Mouse (Mus musculus): ENCODE data around the gene Clock.

Clock gene

DNA sequence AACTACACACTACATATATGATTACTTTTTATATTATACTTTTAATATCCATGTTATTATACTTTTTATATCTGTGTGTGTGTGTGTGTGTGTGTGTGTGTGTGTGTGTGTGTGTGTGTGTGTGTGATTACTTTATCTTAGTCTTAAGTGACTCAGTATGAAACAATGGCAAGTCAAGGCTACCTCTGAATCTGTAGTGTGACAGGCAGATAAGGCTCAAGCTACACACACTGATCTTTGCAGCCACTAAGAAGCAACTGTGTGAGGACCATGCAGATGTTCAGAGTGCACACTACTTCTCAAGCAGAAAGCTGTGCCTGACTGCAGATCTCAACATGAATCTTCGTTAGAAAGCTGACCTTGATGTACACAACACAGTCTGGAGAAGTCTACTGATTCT, 20.7 kb downstream of the Clock start:
- DNase-seq (ENCODE audit: low spot score in 2 of 2): no peak

DNA sequence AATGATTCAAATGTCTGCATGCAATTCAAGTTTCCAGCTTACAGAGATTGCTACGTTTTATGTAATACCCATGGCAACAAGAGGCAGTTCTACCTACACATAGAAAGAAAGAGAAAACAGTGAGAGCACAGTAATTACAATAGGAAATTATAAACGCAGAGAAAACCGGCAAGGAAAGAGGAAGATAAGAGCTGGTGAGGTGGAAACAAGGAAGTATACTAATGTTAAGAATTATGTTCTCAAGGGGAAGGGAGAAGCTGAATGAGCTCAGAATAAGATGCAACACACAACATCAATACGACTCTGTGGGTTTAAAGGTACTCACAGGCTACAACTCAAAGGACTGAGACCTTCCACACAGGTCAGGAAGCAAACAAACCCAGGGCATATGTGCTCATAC, 29.6 kb downstream of the Clock start:
- no peak for DNase-seq (ENCODE audit: low spot score in 2 of 2)

DNA sequence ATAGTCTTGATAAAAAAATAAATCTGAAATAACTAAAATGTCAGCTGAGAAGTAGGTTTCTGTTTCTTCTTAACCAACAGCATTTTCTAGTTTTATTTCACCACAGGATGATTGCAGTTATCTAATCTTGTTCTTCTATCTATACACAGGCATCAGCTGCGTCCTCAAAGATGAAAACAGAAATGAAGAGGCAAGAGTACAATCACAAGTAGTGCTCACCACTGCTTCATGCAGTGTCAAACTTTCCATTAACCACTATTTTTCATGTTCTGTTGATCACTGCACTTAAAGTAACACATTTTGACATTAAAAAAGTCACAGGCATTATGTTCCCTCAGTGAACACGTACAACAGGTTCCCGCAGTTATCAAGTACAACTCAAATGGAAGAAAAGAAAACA, 53.6 kb downstream of the Clock start:
- DNase-seq (ENCODE audit: low spot score in 2 of 2): no peak

DNA sequence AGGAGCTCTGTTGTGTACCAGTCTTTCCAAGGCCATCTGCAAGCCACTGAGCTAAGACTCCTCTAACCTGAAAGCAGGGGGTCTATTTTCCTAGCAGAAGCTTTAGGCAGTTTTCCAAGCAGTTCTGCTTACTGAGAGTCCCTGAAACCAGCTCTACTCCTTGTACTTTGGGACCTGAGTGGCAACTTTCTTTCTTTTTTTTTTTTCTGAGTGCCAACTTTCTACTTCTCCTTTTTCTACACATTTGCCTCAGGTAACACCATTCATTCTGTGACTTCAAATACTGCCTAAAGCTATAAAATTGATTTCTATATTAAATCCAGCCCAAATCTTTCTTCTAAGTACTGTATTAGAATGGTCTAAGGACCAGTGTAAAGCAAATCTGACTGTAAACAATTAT, 58.1 kb downstream of the Clock start:
- no peak for DNase-seq (ENCODE audit: low spot score in 2 of 2)

DNA sequence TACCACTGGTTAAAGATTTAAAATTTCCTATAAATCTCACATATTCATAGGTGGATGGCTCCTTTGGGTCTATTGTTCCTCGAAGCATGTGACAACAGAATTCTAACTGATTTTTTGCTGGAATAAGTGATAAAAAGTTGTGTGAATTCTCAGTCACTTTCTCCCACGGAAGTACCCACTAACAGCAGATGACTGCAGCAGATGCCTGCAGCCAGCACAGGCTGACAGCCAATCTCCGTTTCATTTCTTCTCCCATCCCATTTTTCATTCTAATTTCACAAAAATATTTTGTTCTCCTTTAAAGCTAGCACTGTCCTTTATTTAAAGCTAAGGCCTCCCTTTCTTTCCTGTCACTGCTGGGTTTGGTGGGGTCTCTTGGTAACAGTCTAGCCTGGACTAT, 59.2 kb downstream of the Clock start:
- no peak for DNase-seq (ENCODE audit: low spot score in 2 of 2)

DNA sequence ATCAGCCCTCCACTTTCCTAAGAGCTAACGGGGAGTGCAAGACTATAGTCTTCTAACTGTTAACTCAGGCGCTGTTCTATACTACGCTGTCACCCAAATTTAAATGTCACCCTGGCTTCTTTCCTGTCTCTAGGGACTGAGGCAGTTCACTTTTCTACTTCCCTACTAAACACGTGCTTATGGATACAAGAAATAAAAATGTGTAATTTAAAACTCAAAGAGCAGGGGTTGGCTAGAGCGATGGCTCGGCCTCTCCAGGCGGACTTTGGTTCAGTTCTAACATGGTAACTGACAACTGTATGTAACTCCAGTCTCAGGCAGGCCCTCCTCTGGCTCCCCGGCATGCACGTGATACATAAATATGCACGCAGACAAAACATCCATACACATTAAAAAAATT, 60.2 kb downstream of the Clock start:
- DNase-seq (ENCODE audit: low spot score in 2 of 2): no peak

DNA sequence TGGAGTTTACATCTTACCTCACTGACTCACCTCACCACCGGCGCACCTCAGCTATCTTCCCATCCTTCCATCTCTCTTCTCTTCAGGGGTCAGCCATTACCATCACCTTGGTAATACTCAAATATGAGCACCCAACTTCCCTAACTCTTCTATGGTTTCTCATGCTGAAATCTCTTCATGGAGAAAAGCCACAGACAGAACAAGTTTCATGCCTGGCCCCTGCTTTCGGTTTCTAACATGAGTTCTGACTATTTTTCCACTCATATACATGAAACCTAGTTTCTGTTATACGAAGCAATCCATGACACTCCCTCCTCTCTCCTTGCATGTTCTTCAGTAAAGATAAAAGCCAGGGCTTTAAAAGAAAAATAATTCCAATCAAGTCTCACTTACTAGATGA, 60.7 kb downstream of the Clock start:
- no peak for DNase-seq (ENCODE audit: low spot score in 2 of 2)

- DNase-seq (ENCODE audit: low spot score in 2 of 2): no peak
Measured at GRCm38 (mm10) chr5:76243274-76243673, 61.3 kb downstream of the Clock start.

GRCm38 (mm10) chr5:76231171-76231855, 73.3 kb downstream of the Clock start:
- no peak for DNase-seq (ENCODE audit: low spot score in 2 of 2)

- DNase-seq (ENCODE audit: low spot score in 2 of 2): no peak
Measured at GRCm38 (mm10) chr5:76216691-76217090, 87.9 kb downstream of the Clock start.

GRCm38 (mm10) chr5:76208066-76208465, 96.5 kb downstream of the Clock start:
- DNase-seq (ENCODE audit: low spot score in 2 of 2): no peak

DNA sequence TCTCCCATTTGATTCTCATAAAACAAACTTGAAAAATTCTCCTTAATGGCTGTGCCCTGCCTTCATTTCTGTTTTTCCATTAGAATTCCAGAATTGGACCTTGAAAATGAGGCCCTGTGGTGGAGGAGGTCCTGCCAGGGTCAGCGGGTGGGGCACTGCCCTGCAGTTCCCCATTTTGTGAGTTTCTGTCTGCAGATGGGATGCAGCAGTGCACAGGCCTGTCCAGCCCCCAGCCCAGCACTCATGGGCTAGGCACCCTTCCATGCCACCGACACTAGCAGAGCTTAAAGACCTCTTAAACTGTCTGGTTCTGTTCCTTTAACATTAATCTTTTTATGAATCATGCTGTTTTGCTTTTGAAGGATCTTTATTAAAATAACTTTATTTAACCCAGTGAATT, 98.7 kb downstream of the Clock start:
- DNase-seq (ENCODE audit: low spot score in 2 of 2): no peak

DNA sequence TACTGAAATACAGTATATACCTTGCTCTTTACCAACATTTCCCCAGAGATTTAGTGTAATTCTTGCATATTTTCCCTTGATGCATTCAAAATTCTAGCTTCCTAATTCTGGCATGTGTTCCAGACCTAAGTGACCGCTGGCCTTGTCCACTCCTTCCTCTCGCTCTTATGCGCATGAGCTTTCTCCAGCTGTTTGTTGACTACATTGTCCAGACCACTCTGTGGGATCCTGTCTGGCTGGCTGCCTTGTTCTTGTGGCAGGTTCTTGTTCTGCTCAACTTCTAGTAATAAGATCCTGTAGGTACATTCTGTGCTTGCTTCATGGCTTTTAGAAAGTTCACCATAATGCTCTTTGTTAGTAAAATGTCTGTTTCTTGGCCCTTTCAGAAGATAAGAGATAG, 101.4 kb downstream of the Clock start:
- no peak for DNase-seq (ENCODE audit: low spot score in 2 of 2)

DNA sequence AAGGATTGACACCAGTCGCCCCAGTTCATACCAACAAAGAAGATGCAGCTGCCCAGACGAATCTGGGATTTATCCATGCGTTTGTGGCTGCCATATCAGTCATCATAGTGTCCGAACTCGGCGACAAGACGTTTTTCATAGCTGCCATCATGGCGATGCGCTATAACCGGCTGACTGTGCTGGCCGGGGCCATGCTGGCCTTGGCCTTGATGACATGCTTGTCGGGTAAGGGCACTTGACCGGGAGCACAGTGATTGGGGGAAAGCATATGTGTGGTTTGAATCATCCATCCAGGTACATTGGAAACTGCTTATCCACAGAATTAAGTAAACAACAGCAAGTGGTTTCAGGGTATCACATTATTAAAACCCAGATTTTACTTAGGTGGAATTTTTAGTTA, 105.2 kb downstream of the Clock start:
- no peak for DNase-seq (ENCODE audit: low spot score in 2 of 2)

DNA sequence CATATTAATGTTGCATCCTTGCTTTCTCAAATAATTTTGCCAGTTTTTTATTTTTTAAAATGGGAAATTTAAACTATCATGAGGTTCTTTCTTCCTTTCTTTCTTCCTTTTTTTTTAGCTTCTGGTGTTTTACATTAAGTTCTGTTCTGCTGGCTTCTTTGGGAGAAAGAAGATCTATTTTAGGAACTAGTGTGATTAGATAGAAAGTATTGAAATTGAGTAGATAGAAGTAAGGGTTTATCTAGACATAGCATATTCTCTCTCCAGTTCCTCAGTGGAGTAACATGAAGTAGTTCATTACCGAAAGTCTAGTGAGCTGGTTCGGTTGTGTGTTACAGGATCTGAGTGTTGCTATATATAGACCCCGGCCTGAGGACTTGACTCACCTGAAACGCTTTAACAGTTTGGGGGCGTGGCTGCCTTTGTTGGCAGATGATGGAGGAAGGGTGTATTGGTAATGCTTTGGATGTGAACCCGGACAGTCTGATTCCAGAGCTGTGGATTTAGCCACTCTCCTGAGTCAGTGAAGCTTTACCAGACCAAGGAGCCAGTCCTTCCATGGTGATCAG, 110.1 kb downstream of the Clock start:
- DNase-seq (ENCODE audit: low spot score in 2 of 2): no peak

DNA sequence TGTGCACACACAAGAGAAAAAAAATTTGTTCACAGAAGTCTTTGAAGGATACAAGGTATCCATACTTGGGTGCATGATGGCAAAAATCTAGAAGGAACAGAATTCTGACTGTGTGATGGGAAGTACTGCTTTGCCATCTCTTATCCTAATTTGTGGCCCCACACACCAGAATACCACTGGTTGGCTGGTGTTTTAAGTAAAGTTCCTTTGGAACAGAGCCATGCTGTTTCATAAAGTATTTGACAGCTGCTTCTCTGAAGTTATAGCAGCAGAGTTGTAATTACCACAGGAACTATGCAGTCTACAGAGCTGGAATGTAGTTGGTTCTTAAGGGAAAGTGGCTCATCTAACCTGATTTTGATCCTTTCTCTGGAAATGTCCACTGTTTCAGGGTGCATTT, 111.5 kb downstream of the Clock start:
- no peak for DNase-seq (ENCODE audit: low spot score in 2 of 2)

GRCm38 (mm10) chr5:76190609-76191008, 114.0 kb downstream of the Clock start:
- DNase-seq (ENCODE audit: low spot score in 2 of 2): no peak

GRCm38 (mm10) chr5:76187885-76188284, 116.7 kb downstream of the Clock start:
- DNase-seq (ENCODE audit: low spot score in 2 of 2): no peak

DNA sequence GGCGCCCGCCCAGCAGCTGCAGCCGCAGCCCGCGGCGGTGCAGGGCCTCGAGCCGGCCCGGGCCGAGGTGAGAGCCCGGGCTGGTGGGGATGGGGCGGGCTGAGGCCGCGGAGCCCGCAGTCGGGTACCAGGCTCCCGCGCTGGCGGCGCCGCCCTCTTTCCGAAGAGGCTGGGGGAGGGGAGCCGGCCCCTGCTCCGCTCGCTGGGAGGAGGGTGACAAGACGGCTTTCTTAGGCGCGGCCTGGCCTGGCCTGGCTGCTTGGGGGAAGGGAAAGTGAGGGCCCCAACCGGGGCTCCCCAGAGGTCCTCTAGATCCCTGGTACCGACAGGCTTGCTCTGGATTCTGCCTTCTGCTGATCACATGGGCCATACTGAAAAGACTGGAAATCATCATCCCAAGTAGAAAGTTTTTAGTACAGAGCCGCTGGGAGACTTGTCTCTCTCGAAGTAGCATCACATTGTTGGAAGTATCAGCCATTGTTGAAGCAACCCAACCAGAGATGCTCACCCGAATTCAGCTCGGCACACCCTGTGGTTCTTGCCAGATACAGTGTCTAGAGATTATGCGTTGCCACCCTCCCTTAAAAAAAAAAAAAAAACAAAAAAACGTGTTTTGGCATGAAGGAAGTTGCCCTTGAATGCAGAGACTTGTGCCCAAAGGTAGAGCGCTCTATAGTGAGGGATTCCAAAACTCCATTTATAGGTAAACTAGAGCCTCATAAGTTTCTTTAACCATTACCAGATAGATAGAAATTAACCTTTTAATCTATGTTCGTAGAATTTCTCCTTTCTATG, 120.1 kb downstream of the Clock start:
- peak; percentile 14 to 26 for DNase-seq (ENCODE audit: low spot score in 2 of 2)

DNA sequence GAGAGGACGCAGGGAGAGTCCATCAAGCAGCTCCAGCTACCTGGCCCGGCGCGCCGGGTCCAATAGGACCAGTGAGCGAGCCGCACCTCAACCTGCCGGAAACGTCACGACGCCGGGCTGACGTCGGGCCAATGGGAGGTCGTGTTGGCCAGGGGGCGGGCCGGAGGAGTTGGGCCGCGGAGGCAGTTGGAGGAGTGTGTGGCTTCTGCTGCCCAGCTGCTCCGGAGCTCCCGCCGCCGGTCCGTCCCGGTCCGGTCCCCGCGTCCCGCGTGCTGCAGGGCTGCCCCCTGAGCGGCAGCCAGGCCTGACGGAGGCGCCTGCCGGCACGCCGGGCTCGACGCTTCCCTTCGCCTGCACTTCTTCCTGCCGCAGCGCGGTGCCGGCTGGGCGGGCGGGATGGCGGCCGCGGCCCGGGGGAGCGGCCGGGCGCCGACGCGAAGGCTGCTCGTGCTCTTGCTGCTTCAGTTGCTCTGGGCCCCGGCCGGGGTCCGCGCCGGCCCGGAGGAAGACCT, 120.8 kb downstream of the Clock start, which contains the start of gene Tmem165:
Gene Tmem165 (plus strand): TSS at position 131 of the 512 bp plus-strand sequence.
- DNase-seq (ENCODE audit: low spot score in 2 of 2): peak; percentile 86 to 91

- DNase-seq (ENCODE audit: low spot score in 2 of 2): no peak
Measured at GRCm38 (mm10) chr5:76183043-76183749, 121.4 kb downstream of the Clock start.

- DNase-seq (ENCODE audit: low spot score in 2 of 2): no peak
Measured at GRCm38 (mm10) chr5:76182326-76182725, 122.3 kb downstream of the Clock start.

Measured in frontal cortex, postnatal 25 days (tissue).